Mouse (Mus musculus): ENCODE measurements around the gene Adamtsl1.

Adamtsl1 gene

DNA sequence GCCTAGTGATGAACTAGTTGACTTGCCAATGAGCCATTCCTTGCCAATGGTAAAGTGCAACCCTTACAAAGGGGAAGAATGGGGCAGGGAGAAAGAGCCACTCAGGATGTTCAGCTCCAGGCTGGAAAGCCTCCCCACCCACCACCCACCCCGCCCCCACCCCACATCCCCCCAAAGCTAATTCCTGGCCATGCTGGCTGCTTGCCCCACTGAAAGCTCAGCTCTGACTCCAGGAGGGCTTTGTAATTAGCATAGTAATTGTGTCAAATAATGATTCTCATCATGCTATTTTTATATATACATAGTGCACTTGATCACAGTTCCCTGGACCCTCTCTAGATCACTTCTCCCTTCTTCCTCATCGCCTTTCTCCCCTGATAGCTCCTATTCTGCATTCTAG is 798.4 kb downstream of the Adamtsl1 start:
- DNase-seq (ENCODE audit: low spot score in 2 of 2) = no peak

DNA sequence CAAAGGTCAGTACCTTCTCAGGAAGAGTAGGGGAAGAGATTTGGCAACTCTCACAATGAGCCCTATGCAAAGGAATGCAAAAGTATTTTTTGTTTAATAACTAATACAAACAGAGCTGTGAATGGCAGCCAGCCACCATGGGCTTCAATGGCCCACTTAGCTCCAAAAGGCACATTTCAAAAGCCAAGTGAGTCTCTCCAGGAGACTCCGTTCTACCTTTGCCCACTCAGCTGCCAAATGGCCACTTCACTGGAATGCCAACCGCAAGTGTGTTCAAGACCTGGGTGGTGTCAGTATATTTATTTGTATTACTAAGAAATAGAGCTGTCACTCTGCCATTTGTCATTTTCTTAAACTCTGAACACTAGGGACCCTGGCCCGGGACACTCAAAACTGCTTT is 800.5 kb downstream of the Adamtsl1 start:
- no peak for DNase-seq (ENCODE audit: low spot score in 2 of 2)

DNA sequence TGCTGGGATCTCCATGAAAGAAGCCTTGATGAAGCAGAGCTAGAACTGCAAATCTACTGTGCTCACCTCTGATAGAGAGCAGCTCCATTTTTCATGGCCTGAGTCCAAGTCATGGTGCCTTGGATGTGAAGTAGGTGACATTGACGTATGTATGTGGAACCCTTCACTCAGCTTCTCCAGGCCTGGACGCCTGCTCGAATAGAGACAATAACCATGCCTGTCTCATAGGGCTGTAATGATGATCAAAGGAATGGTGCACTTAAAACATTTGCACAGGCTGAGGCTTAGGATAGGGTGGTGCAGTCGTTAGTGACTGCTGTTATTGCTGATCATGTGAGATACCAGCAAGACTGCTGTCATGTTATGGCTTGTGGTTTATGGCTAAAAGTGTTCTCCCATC is 801.1 kb downstream of the Adamtsl1 start:
- no peak for DNase-seq (ENCODE audit: low spot score in 2 of 2)

DNA sequence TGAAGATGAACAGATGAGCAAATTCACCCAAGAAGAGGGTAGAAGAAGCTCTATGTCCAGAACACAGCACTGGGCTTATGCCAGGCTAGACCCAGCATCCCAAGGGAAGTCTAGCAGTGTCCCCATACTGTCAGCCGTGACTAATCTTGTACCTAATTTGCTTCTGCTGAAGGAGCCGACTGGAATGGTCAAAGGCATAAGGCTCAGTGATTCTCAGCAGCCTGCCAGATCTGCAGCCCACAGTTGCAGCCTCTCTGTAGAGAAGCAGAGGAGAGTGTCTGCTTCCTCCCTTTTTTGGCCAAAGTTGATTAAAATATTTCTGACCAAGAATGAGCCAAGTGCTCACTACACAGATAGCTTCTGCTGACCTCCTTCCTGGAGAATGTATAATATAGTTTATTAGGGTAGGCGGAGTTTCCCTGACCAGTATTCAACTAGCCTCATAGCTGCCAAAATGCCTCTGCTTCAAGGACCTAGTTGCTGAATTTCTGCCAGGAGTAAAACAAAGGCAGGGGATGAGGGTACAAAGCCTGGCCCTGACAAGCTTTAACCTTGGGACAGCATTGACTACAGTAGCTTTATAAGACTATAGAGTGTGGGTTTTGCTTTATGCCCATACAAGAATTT is 804.1 kb downstream of the Adamtsl1 start:
- no peak for DNase-seq (ENCODE audit: low spot score in 2 of 2)

DNA sequence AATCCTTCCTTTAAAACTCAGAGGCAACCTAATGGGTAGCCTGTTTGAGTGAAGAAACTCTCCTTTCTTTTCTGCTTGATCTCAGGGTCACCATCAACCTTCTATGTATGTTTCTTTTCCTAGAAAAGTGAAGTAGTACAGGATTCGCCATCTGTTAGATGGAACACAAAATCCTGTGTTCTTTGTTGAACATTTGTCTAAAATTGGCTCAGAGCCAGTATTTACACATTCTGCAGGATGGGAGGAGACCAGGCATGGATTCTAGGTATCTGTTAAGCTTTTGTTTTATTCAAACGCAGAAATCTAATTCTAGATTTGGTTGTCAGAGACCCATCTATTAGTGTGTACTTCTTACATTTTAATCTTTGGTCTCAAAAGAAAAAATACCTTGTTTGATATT is 811.4 kb downstream of the Adamtsl1 start:
- DNase-seq (ENCODE audit: low spot score in 2 of 2) = no peak

DNA sequence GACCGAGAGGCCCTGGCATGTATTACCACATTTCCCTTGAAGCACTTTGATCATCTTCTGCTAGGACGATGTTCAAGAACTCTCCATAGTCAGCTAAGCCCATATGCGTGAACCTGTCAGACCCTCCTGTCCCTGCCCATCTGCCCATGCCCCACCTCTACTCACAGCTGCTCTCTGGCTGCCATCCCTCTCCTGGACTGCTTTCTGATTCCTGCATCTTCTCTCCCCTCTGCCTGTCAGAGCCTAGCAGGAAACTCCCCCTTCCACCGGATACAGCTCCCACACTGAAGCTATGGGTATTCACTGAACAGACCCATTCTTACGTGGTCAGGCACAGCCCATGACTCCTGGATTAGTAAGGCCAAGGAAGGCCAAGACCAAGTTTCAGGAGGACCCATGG is 812.0 kb downstream of the Adamtsl1 start:
- no peak for DNase-seq (ENCODE audit: low spot score in 2 of 2)

DNA sequence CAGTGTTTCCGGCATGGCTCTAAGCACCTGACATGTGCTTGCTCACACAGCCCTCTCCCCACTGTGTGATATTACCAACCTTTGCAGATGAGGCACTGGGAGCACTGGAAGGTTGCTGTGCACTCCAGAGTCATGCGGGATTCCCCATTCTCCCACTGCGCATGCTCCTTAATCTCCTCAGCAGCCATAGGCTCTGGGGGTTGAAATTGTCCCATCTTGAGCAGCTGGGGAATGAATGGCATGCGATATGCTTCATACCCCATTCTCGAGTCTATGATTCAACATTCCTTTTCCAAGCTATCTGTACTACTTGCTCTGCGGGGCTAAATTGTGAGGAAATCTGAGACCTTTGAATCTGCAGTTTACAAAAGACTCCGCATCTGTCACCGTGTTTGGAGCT is 812.7 kb downstream of the Adamtsl1 start:
- DNase-seq (ENCODE audit: low spot score in 2 of 2) = no peak

DNA sequence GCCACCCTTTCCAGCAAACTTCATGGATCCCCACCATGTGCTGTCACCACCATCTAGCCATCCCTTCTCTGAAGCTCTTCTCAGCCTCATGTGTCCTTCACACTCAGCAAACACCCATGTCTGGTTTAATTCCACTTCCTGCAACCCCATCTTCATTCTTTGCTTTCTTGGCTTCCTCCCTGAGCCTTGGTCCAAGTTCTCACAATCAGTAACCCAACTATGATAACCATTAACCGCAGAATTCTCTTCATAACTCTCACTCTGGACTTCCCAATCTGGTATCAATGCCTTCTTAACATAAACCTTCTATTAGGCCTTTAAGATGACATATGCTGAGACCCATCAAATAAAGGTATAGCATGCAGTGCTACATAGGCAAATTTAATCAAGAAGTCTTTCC is 815.5 kb downstream of the Adamtsl1 start:
- no peak for DNase-seq (ENCODE audit: low spot score in 2 of 2)

DNA sequence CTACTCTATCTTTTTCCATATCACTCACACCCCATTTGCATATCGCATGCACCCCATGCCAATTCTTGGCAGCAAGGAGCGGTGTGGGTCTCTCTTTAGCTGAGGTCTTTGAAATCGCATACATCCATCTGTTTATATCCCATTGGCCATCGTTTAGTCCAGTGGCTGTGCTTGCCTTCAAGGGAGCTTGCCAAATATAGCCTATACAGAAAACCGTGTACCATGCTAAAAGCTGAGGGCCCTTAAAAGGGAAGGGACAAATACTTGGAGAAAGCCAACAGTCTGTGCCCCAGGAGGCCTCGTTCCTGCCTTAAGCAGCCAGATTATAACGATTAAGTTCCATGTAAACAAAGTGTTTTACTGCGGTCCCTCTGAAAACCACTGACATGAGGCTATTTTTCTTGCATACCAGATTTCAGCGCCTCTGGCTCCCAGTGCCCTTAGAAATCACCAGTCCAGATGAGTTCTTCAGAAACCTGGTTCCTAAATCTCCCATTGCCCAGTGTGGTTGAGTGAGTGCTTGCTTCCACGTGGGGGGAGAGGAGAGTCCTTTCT is 822.0 kb downstream of the Adamtsl1 start:
- DNase-seq (ENCODE audit: low spot score in 2 of 2) = no peak

DNA sequence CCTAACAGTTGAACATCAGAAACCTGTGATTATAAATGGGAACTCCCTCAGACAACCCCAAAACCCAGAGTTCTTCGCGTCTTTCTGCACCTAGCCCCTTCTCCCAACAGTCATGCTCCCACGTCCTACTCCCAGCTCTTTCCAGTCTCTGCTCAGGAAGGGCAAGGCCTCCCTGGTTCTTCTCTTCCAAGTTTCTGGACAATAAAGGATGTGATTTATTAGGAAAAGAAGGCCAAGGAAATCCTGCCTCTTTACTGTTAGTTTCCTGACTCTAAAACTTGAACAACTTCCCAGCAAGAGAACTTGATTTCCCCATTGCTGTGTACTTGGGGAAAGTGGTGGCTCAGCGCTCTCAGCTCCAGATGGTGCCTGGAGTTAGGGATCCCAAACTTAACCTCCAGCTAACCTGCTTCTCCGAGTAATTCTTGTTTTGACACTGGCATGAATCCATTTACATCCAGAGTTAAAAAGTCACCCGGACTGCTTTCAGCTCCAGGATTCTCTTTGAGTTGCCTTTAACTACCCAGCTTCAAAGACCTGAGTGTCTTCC is 823.3 kb downstream of the Adamtsl1 start:
- no peak for DNase-seq (ENCODE audit: low spot score in 2 of 2)

DNA sequence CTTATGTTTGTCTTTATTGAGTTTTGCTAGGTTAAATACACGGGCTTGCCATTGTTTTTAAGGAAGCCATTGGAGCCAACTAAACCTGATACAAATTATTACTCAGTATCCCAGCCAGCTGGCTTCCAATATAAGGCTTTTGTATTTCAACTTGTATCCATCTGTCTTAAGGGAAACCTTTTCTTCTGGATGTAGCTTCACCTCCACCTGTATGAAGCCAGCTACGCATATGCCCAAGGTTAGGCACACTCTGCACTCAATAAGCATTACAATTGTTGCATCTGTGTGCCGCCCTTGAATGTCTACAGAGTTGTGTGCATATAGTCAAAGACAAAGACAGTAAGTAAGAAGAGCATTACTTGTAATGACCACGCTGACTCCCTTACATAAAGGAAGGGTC is 835.4 kb downstream of the Adamtsl1 start:
- DNase-seq (ENCODE audit: low spot score in 2 of 2) = no peak

DNA sequence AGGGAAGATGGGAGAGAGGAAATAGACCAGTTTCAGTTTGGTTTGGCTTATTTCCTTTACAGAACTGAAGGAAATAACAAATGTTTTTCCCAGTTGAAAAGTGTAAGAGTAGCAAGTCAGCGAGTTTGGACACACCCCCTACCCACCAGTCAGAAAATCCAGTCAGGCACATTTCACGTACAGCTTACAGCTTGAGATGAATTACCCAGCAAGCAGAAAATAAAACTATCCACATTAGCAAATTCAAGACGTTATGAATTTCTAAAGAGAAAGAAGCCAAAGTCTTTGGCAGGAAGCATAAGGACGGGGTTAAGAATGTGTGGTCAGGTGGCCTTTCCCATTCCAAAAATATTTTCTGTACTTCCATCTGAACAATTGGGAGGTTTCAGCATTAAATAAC is 838.1 kb downstream of the Adamtsl1 start:
- DNase-seq (ENCODE audit: low spot score in 2 of 2) = no peak

DNA sequence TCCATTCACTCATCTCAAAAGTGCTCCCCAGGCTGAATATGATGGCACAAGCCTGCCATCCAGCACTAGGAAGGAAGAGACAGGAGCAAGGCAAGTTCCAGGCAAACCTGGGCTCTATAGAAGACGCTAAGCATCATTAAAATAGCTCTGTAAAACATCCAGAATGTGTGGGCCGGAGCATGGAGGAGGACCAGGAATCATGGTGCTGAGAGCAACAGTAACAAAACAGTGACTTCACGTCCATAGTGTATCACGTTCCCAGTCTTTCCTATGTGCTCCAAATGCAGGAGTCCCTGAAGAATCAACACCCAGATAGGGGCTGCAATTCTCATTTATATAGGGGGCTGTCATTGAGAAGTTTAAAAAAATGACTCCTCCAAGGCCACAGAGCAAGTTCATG is 839.6 kb downstream of the Adamtsl1 start:
- no peak for DNase-seq (ENCODE audit: low spot score in 2 of 2)

DNA sequence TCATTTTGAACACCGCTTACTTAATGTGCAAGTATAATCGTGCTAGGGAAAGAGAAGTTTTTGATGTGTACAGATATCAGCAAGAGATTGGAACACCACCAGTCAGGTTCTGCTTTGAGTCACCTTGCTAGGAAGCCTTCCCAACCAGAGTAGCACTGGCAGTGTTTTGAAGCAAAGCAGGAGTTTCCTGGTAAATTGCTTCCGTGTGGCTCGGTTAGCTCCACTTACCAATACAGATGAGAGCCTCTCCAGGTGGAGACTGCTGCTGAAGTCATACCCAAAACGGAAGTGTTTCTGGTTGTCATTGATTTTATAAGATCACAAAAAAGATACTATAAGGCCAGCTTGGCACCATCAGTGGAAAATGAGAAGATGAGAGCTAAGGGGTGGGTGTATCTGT is 845.4 kb downstream of the Adamtsl1 start:
- DNase-seq (ENCODE audit: low spot score in 2 of 2) = no peak

DNA sequence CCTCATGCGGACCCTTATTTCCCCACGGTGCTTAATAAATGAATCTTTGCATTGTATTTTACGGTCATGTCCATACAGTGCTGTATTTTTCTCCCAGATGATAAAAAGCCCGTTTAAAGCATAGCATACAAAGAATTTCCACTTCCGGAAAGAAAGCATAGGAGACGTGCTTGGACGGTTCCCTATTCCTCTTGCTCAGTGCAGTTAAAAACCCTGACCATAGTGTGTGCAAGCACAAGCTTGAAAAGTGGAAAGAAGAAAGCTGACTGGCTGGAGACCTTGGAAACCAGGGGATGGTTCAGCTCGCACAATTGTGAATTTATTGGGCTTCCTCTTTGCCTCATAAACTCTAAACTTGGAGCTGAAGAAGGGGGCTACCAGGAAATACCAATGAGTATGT is 855.1 kb downstream of the Adamtsl1 start:
- DNase-seq (ENCODE audit: low spot score in 2 of 2) = no peak

DNA sequence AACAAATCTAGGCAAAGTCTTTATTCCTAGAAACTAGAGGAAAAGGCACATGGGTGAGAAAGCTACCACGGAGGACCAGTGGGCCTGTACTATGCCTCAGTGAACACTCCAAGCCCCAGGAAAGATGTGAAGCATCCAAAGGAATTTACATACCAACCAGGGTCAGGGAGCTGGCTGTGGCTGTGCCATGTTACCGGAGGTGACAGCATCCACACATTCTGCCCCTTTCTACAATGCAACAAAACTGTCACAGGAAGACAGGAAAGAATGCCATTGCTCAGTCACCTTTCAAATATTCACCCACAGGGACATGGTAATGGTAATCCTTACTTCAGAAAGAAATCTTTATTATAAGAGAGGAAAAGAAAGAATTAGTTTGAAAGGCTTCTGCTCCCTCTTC is 859.2 kb downstream of the Adamtsl1 start:
- no peak for DNase-seq (ENCODE audit: low spot score in 2 of 2)

DNA sequence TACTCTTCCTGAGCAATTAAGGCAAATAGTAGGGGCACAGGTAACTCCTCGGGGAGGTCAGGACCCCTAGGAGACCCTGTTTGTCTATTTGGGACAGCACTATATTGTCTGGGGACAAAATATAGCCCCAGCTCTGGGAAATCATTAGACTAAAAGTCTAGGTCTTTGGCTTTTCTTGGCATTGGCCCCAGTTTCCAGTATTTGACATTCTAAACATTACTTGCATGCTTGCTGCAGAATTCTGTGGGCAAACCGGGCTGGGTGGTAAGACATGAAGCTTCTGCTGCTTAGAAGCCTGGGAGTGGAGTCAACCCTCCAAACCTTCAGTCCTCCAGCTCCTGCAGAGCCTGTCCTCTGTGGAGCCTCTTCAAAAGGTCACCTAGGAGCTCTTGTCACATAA is 869.2 kb downstream of the Adamtsl1 start:
- no peak for DNase-seq (ENCODE audit: low spot score in 2 of 2)

DNA sequence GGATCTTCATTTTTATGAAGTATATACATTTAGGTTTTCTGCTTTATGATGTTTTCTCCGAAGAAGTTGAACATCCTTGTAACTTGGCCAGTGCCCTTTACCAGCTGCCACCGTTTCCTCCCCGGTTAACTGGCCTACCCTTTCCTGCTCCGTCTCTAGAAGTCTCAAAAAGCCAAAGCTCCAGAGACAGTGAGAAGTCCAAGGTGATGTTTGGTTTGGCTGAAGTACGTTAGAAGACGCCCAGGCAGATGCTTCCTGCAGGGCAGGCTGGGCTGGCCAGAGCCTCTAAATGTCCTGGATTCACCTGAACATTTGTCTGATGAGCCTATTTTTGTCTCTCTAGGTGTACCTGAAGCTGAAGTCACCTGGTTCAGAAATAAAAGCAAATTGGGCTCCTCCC is 871.1 kb downstream of the Adamtsl1 start:
- no peak for DNase-seq (ENCODE audit: low spot score in 2 of 2)

DNA sequence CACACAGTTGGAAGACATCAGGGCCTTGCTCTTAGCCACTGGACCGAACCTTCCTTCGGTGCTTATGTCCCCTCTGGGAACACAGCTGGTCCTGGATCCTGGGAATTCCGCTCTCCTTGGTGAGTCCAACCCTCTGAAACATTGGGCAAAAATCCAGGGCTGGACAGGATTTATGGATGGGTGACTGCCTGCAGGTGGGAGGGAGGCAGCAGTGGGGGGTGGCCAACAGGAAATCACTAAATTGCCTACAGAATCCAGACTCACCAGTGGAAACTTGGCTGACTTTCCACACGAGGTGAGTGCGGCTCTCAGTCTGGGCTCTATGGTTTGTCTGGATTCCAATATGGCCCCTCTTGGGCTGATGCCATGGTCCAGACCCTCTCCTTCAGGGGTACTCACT is 874.5 kb downstream of the Adamtsl1 start:
- DNase-seq (ENCODE audit: low spot score in 2 of 2) = no peak

DNA sequence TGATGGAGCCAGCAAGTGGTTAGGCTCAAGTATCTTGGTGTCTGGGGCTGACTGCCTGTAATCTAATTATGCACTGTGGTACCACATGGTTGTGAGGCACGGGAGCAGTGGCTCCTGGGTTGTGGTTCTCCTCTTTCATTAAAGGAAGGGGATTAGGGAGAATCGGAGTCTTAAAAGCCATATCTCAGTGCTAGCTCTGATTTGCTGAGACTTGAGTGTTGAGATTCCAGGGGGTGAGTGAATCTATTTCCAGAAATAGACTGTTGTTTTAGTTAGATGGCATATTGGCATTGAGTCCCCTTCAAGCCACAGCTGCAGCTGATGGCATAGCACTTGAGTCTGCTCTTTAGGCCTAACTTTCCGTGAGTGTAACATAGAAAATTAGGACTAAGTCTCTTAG is 877.2 kb downstream of the Adamtsl1 start:
- no peak for DNase-seq (ENCODE audit: low spot score in 2 of 2)

DNA sequence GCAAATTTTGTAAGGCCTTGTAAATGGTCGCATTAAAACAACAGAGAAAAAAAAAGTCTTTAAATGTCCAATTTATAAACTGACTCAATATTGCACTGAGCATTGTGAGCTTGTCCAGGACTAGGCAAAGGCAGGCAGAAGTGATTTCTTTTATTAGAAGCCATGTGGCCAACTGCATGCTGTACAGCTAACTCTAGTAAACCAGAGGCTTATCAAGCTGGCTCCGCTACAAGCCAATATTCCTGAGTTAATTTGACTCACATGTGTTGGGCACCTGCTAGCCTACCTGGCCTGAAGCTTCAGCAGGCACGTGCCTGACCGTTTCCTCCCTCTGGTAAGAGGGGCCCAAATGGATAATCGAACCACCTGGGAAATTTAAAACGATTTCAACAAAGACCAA is 881.7 kb downstream of the Adamtsl1 start:
- DNase-seq (ENCODE audit: low spot score in 2 of 2) = no peak

DNA sequence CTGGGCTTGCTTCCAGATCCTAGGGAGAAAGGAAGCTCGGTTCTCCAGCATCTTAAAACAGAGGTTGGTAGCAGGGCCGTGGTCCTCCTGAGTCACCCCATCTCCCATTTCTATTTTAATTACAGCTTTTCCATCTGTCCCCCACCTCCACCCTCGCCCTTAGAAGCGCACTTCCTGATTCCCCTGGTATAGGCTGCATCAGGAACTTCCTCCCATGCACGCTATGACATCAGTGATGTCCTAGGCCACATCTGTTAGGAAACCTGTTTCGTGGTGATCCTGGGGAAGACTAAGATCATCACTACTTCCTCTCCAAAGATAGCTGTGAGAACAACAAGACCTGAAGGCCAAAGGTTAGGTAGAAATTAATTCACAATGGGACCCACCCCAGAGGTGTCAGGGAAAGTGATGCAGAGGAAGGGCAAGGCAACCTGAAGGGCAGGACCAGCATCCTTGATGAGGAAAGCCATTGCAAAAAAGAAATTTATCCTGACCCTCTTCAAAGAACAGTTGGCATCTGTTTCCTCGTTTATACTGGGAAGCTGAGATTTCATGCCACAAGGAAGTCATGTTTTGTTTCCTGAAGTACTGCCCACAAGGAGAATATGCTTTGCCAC is 882.8 kb downstream of the Adamtsl1 start:
- no peak for DNase-seq (ENCODE audit: low spot score in 2 of 2)

DNA sequence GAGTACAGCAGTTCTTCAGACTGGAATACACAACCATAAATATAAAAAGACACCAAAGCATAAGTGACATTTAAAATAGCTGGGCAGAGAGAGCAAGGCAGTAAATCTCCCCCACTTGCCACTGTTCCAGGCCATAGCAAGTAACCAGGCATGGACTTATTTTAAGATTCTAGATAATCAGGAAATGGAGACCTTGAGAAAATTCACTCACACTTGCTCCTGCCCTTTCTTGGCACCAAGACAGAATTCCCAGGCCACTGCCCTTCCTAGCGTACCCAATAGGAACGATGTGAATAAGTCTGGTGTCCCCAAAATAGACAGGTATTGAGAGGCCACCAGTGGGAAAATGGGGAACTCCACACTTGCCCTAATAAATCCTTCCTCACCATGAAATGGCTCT is 883.5 kb downstream of the Adamtsl1 start:
- DNase-seq (ENCODE audit: low spot score in 2 of 2) = no peak

DNA sequence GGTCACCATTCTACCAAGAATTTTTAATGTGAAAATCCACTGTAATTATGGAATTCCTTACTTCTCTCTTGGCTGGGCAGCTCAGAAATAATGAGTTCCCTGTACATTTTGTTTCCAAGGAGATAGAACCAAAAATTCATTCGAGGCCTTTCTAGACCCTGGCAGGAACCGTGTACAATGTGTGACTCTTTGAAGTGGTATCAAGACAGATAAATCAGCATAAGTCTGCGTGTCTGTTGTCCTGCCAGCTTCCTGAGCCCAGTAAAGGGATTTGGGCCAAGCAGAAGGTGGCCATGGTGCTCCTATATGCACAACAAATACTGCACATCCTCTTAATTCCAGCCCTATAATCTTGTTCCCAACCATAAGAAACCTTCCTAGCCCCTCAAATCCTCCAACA is 887.1 kb downstream of the Adamtsl1 start:
- no peak for DNase-seq (ENCODE audit: low spot score in 2 of 2)

Measured in right cerebral cortex, postnatal 36 days (tissue).